Mouse (Mus musculus): ENCODE measurements around the gene Ldha.

GRCm38 (mm10) chr7:46877255-46877654 lies 36.0 kb downstream of the Ldha start:
- TF ChIP-seq CTCF (IDR thresholded peaks at IDR 0.05), result no peak
- TF ChIP-seq POLR2A (IDR thresholded peaks at IDR 0.05; ENCODE audit: insufficient read depth, low read depth, low read length), result no peak

Data from heart, adult 2 months (tissue).